Mouse (Mus musculus) kidney, postnatal 0 days (tissue): ENCODE results near the gene Gbx2. TPM values are rescaled to one million over a fixed set of nuclear protein-coding genes. Genes with fewer than 3 reads are reported as not detected.

Source experiments
- ATAC-seq: fragments of 200-750 bp; cut with Nextera tagmentation; replicated peaks from 2 replicates; pipeline ENCODE4 v1.8.0; 2017; ENCODE audit warnings: low read depth, moderate number of reproducible peaks, moderate TSS enrichment, moderate library complexity; ENCODE audit not compliant: low FRiP score
- DNase-seq: peaks from one replicate; pipeline ENCODE4 v3.0.0-alpha.2; 2016; ENCODE audit warnings: low spot score
- H3K27ac ChIP-seq: fragments of 300-500 bp; sonication (generic); 2 replicates; pipeline ENCODE4 v1.5.1; 2014; ENCODE audit warnings: mild to moderate bottlenecking
- H3K27me3 ChIP-seq: fragments of 300-500 bp; sonication (generic); 2 replicates; pipeline ENCODE4 v1.6.1; 2014; ENCODE audit warnings: low read length, mixed read lengths; ENCODE audit not compliant: insufficient read depth
- H3K36me3 ChIP-seq: fragments of 300-500 bp; sonication (generic); 2 replicates; pipeline ENCODE4 v1.6.1; 2014; ENCODE audit warnings: low read length, mixed read lengths; ENCODE audit not compliant: insufficient read depth
- H3K4me1 ChIP-seq: fragments of 300-500 bp; sonication (generic); replicated peaks from 2 replicates; pipeline ENCODE4 v1.6.1; 2014; ENCODE audit warnings: antibody characterized with exemption, low read length, mixed read lengths; ENCODE audit not compliant: insufficient read depth
- H3K4me2 ChIP-seq: fragments of 300-500 bp; sonication (generic); 2 replicates; pipeline ENCODE4 v1.6.1; 2014; ENCODE audit warnings: mild to moderate bottlenecking, low read length, moderate library complexity, mixed read lengths
- H3K4me3 ChIP-seq: fragments of 300-500 bp; sonication (generic); replicated peaks from 2 replicates; pipeline ENCODE4 v1.5.1; 2014; ENCODE audit warnings: low read depth, low read length
- H3K9ac ChIP-seq: fragments of 300-500 bp; sonication (generic); 2 replicates; pipeline ENCODE4 v1.6.1; 2014; ENCODE audit warnings: low read depth, low read length
- H3K9me3 ChIP-seq: fragments of 300-500 bp; sonication (generic); replicated peaks from 2 replicates; pipeline ENCODE4 v1.6.1; 2016; ENCODE audit warnings: low read length, inconsistent platforms, mixed read lengths
- CTCF ChIP-seq: IDR thresholded peaks from 2 replicates; pipeline ENCODE4 v1.5.1; 2016; ENCODE audit warnings: antibody characterized with exemption, low read depth, mild to moderate bottlenecking, moderate library complexity
- WGBS: fragments of 180-500 bp; shearing (Covaris S2); extraction: QIAGEN DNeasy Blood & Tissue Kit; methylation state at CpG from one replicate; pipeline ENCODE4 v1.1.7; 2014; 5-methylcytosine and 5-hydroxymethylcytosine counted together
- polyA plus RNA-seq: library from polyadenylated mRNA; unstranded; fragments of >200 nt; fragmentation: Nextera tagmentation; extraction: Ambion mirVana; gene quantifications from 2 replicates; pipeline ENCODE4 v1.2.1, GENCODE M21; 2015

The Gbx2 gene
- polyA plus RNA-seq, 1 experiment from 2014 or later: not detected

GRCm38 (mm10) chr1:89932616-89933015, 1.6 kb upstream of the Gbx2 start:
- Histone ChIP-seq H3K27me3 (peaks cover 93% of the 10 kb centered on the region), H3K4me2 (no peak overlapping the region), H3K4me3 (no peak overlapping the region), H3K36me3 (no peaks in the 10 kb centered on the region), H3K27ac (no peak overlapping the region), H3K9ac (no peak overlapping the region), H3K4me1 (peaks cover 24% of the 10 kb centered on the region; the same call in 1 of the 2 replicates), H3K9me3 (no peaks in the 10 kb centered on the region)
- ATAC-seq: no peak
- 3% methylated on average over 16 of the region's 16 CpGs for WGBS
- no peak for TF ChIP-seq CTCF
- no peak for DNase-seq

GRCm38 (mm10) chr1:89932021-89932423, 1.0 kb upstream of the Gbx2 start:
- no peak overlapping the region for H3K27ac ChIP-seq
- no peak overlapping the region for H3K4me2 ChIP-seq
- no peaks in the 10 kb centered on the region for H3K9me3 ChIP-seq
- ATAC-seq (no peak), DNase-seq (no peak)
- 6% methylated on average over 19 of the region's 19 CpGs for WGBS
- no peak overlapping the region for H3K4me3 ChIP-seq
- H3K9ac ChIP-seq: no peak overlapping the region
- H3K27me3 ChIP-seq: peaks cover 96% of the 10 kb centered on the region
- TF ChIP-seq CTCF: no peak
- H3K4me1 ChIP-seq: peaks cover 26% of the 10 kb centered on the region; the same call in 1 of the 2 replicates
- H3K36me3 ChIP-seq: no peaks in the 10 kb centered on the region

DNA sequence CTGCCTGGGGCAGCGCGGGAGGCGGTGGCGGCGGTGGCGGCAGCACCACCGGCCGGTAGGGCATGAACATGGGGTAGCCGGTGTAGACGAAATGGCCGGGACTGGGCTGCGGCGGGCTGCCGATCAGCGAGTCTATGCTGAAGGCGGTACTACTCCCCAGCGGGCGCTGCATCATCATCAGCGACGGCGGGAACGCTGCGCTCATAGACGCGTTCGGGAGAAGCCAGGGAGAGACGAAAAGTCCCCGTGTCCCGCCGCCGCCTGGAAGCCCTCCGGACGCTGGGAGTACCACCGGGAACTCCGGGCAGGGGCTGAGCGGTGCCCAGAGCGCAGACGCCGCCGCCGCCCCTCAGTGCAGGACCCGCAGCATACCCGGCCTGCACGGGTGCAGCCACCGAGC, 428 bp downstream of the Gbx2 start:
- Histone ChIP-seq H3K36me3 (no peaks in the 10 kb centered on the region), H3K4me3 (peak overlapping the region; percentile 32), H3K27me3 (peaks cover 93% of the 10 kb centered on the region), H3K9me3 (no peaks in the 10 kb centered on the region), H3K27ac (no peak overlapping the region), H3K9ac (no peak overlapping the region), H3K4me2 (peak overlapping the region; percentile 55), H3K4me1 (peaks cover 28% of the 10 kb centered on the region; the same call in 1 of the 2 replicates)
- ATAC-seq (no peak), DNase-seq (no peak)
- no peak for TF ChIP-seq CTCF
- WGBS: 3% methylated on average over 45 of the region's 45 CpGs

DNA sequence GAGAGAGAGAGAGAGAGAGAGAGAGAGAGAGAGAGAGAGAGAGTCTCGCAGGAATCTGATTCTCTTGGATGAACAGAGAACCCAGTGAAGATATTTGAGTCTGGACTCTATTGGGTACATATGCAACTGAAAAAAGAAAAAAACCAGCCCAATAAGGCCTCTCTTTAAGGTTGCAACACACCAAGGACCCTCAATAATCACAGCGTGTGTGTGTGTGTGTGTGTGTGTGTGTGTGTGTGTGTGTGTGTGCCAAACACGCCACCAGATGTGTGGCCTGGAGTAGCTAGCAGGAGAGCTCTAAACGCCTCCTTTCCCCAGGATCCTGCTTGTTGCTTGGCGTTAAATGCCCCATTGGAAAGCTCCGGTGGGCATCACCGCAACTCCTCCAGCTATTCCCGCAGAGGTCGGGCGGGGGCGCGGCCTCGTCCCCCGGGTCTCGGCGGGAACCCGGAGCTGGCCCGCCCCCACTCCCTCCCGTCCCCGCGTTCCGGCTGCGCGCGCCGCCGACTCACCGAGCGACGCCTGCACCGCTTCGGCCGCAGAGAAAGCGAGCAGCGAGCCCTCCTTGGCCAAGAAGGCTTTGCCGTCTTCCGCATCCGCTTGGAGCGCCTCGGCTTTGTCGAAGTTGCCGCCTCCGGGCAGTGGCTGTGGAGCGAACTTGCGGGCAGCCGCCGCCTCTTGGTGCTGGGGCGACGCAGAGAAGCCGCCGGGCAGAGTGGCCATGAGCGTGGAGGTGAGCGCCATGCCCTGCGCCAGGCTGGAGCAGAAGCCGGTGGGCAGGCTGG, 1.1 kb downstream of the Gbx2 start:
- no peak overlapping the region for H3K27ac ChIP-seq
- H3K9me3 ChIP-seq: no peaks in the 10 kb centered on the region
- H3K4me3 ChIP-seq: peak overlapping the region; percentile 32
- H3K4me2 ChIP-seq: peak overlapping the region; percentile 55
- no peak for DNase-seq
- H3K4me1 ChIP-seq: peaks cover 28% of the 10 kb centered on the region; the same call in 1 of the 2 replicates
- H3K27me3 ChIP-seq: peaks cover 93% of the 10 kb centered on the region
- TF ChIP-seq CTCF: no peak
- no peak overlapping the region for H3K9ac ChIP-seq
- no peak for ATAC-seq
- no peaks in the 10 kb centered on the region for H3K36me3 ChIP-seq
- WGBS: under 1% methylated on average over 55 of the region's 55 CpGs

DNA sequence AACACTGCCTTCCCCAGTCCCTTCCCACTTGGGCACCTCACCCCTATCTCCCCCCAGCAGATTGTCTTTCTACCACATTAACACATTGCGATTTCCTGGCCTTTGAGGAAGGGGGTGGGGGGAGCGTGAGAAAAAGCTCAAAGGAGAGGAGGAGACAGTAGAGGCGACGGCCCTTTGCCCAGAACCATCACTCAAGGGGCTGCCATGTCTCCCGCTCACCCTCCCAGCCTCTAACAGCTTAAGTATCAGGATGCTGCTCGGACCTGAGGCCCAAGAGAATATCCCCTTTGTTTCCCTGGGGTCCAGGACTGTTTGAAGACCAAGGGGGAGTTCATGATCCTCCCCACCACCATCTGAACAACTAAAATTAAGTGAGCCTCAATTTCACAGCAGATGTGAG, 1.8 kb downstream of the Gbx2 start:
- Histone ChIP-seq H3K9ac (no peak overlapping the region), H3K4me2 (peak overlapping the region; percentile 18; the same call in 1 of the 2 replicates), H3K36me3 (no peaks in the 10 kb centered on the region), H3K9me3 (no peaks in the 10 kb centered on the region), H3K4me1 (peaks cover 28% of the 10 kb centered on the region; the same call in 1 of the 2 replicates), H3K27me3 (peaks cover 93% of the 10 kb centered on the region), H3K4me3 (no peak overlapping the region; the same call in 1 of the 2 replicates), H3K27ac (no peak overlapping the region)
- ATAC-seq (no peak), DNase-seq (no peak)
- 5% methylated on average over 6 of the region's 6 CpGs for WGBS
- TF ChIP-seq CTCF: no peak

DNA sequence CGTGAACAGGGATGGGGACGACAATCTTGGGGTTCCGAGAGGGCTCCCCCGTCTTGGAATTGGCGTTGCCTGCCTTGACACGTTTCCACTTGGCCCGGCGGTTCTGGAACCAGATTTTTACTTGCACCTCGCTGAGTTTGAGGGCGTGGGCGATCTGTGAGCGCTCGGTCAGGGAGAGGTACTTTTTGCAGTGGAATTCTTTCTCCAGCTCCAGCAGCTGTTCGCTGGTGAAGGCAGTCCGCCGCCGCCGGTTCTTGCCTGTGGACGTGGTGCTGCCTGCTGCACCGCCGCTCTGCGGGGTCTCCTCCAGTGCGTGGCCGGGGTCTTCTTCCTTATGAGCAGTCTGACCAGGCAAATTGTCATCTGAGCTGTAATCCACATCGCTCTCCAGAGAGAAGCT, 2.3 kb downstream of the Gbx2 start:
- Histone ChIP-seq H3K9ac (no peak overlapping the region), H3K9me3 (no peaks in the 10 kb centered on the region), H3K4me3 (no peak overlapping the region; the same call in 1 of the 2 replicates), H3K27ac (no peak overlapping the region), H3K36me3 (no peaks in the 10 kb centered on the region), H3K4me2 (peak overlapping the region; percentile 18; the same call in 1 of the 2 replicates), H3K27me3 (peaks cover 94% of the 10 kb centered on the region), H3K4me1 (peaks cover 26% of the 10 kb centered on the region; the same call in 1 of the 2 replicates)
- no peak for TF ChIP-seq CTCF
- DNase-seq: no peak
- WGBS: 15% methylated on average over 25 of the region's 25 CpGs
- no peak for ATAC-seq
